Mouse (Mus musculus) cerebellum, adult 2 months (tissue): ENCODE measurements around the gene Kbtbd12.

ENCODE experiments used
- CTCF ChIP-seq: fragments of 200-500 bp; IDR thresholded peaks from 2 replicates; pipeline ENCODE4 v1.5.1; 2011; ENCODE audit warnings: low read depth, mild to moderate bottlenecking, control low read depth, low read length, moderate library complexity, borderline replicate concordance; ENCODE audit not compliant: insufficient read depth
- POLR2A ChIP-seq: fragments of 200-500 bp; IDR thresholded peaks from 2 replicates; pipeline ENCODE4 v1.6.1; 2011; ENCODE audit warnings: low read length, control low read depth, borderline replicate concordance; ENCODE audit not compliant: insufficient read depth

- no peak for TF ChIP-seq CTCF
- TF ChIP-seq POLR2A: no peak
These were observed 77.6 kb downstream of the Kbtbd12 start for GRCm38 (mm10) chr6:88560156-88560555.
